Mouse (Mus musculus) megakaryocyte, adult 5-6 weeks (primary cell): ENCODE measurements around the gene Sytl1. TPM values are rescaled to one million over a fixed set of nuclear protein-coding genes. Genes with fewer than 3 reads are reported as not detected.
A peak's percentile ranks its signal among the peaks of the same experiment; 100 is the strongest.

ENCODE experiments used
- ATAC-seq: 2 replicates; pipeline ENCODE4 v1.8.0; 2016; ENCODE audit warnings: mild to moderate bottlenecking, inconsistent platforms; ENCODE audit not compliant: poor library complexity, severe bottlenecking
- total RNA-seq, 2 experiments: library from RNA; stranded (forward) in 1 of 2; stranded (reverse) in 1 of 2; fragments of 153-499, 151-499 nt in 1 of 2; fragments of 221-1000, 200-1000 nt in 1 of 2; gene quantifications; 2 replicates each; pipeline versions ENCODE4 v1.2.3 to v1.2.4; 2015 to 2017

The Sytl1 gene
- total RNA-seq, 2 experiments from 2014 or later, result 1.9 to 3.7 TPM

GRCm38 (mm10) chr4:133281513-133281912 lies 18.6 kb upstream of the Sytl1 start:
- ATAC-seq, result no peak

- ATAC-seq, result no peak
These were observed 15.6 kb upstream of the Sytl1 start for GRCm38 (mm10) chr4:133278482-133278881.

DNA sequence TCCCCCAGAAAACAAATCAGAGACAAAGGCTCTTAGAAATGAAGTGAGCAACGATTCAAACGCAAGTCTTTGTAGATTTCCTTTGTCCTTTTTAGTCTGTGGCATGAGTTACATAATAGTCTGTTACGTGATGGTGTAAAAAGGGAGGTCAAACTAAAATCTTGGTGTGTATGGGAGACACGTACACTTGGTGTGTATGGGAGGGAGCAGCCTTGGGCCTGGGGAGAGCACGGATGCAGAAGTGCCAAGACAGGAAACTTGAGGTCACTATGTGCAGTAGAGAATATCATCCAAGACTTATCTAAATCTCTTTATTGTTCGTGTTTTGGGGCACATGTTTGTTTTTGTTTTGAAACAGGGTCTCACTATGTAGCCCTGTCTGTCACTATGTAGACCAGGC lies 15.2 kb upstream of the Sytl1 start:
- ATAC-seq, result no peak

GRCm38 (mm10) chr4:133277104-133278026 lies 14.5 kb upstream of the Sytl1 start, which contains the start of gene Tmem222:
TSS of gene Tmem222 (minus strand) at chr4:133277792.
- ATAC-seq, result peak; percentile 95

GRCm38 (mm10) chr4:133270929-133271328 lies 8.0 kb upstream of the Sytl1 start:
- no peak for ATAC-seq

GRCm38 (mm10) chr4:133269596-133269995 lies 6.7 kb upstream of the Sytl1 start:
- no peak for ATAC-seq

- no peak for ATAC-seq
These were observed 6.0 kb upstream of the Sytl1 start for GRCm38 (mm10) chr4:133268931-133269330.

GRCm38 (mm10) chr4:133266248-133266880 lies 3.5 kb upstream of the Sytl1 start:
- ATAC-seq, result no peak

DNA sequence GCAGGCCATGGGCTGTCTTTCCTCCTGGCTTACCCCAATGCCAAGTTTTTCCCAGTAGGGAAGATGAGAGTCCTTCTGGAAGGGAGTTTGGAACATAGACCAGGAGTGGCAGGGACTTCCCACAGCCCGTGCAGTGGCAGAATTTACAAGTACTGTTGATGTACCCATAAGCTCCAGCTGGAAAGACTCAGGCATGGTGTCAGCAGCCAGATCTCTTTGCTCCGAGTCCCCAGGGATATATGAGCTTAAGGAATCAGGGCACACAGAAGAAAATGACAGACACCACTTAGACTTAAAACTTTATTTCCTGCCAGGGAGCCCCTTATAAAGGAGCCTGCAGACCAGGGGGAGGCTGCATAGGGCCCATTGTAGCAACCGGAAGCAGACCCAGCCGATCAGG lies 2.8 kb upstream of the Sytl1 start:
- ATAC-seq, result no peak

DNA sequence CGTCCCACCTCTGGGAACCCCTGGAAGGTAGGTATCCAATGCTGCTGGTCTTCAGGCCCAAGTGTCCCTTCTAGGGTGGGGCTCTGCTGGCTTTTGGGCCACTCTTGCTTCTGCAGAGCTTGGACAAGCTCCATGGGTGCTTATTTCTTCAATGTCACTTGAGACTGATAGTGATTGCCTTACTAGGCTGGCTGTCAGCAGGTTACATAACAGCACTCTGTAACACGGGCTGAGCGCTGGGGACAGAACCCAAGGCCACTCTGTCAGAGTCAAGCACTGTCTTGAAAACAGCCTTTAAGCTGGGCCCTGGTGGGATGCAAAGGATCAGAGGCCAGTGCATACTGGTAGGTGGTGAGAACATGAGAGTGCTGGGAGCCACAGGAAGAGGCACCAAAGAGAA lies 2.4 kb upstream of the Sytl1 start:
- no peak for ATAC-seq

- no peak for ATAC-seq
These were observed 1.6 kb upstream of the Sytl1 start for GRCm38 (mm10) chr4:133264559-133264958.

DNA sequence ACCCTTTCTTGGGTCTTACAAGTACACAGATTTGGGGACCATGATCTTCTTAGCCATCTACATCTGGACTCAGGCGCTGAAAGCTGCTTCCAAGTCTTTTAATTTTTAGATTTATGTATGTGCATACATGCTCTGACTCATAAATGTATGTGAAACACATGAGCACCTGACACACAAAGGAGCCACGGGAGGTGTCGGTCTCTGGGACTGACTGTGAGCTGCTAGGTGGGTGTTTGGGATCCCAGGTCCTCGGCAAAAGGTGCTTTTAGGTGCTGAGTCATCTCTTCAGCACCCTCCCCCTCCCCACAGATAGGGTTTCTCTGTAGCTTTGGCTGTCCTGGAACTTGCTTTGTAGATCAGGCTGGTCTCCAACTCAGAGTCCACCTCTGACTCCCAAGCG lies 843 bp upstream of the Sytl1 start:
- ATAC-seq, result no peak

- peak; percentile 33 for ATAC-seq
These were observed 543 bp downstream of the Sytl1 start for GRCm38 (mm10) chr4:133262375-133262765.

- peak; percentile 69 for ATAC-seq
These were observed 1.1 kb downstream of the Sytl1 start for GRCm38 (mm10) chr4:133261641-133262374.

DNA sequence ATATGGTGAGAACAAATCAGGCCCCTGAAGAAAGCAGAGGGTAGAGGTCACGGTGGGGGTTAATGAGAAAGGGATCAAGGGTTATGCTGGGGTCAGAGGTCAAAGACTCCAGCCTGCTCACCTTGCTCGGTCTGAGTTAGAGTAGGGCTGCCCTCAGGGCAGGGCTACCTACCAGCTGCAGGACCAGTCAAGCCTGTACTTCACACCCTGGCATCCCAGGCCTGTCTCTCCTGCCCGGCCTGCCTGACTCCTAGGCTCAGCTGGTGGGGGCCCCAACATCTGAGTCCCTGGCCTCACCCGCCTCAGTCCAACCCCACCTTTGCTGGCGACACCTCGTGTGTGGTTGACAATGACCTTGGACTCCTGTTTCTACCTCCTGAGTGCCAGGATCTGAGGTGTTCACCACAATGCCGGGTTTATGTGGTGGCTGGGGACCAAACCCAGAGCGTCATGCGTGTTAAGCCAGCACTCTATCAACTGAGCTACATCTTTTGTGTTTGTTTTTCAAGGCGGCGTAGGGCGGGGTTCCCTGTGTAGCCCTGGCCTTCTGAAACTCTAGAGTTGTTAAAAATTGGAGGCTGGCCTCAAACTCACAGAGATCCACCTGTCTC lies 5.0 kb downstream of the Sytl1 start:
- ATAC-seq, result no peak

DNA sequence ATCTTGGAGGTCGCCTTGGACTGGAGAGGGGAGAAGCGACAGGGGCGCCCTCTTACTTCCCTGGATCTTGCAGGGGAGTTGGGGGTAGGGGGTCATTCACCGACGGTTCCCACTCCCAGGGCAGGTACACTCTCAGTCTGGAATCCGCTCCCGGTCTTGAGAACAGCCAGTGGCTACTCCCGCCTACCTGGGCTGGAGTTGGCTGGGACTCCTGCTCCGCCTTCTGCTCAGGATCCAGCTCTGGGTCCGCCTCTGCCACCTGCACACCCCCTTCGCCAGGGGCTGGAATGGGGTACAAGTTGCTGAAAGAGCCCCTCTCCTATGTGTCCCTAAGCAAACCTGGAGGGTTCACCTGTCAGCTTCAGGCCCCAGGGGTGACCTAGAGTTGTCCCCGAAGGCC lies 5.7 kb downstream of the Sytl1 start:
- no peak for ATAC-seq

- ATAC-seq, result no peak
These were observed 6.1 kb downstream of the Sytl1 start for GRCm38 (mm10) chr4:133256820-133257219.

DNA sequence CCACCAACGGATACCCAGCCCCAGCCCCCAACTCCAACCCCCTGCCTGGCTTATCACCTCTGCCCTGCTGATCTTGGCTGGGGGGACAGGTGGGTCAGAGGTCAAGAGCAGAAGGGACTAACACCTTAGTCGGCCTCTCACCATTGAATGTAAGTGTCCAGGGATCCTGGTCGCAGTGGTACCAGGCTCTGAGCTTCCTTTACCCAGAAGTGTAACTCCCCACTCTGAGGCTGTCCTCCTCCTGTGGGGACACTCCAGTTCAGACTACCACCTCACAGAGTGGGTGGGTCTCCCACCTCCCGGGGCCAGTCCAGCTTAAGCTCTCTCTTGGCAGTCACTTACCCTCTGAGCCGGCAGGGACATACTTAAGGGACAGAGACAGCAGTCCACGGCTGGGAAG lies 7.5 kb downstream of the Sytl1 start:
- no peak for ATAC-seq

DNA sequence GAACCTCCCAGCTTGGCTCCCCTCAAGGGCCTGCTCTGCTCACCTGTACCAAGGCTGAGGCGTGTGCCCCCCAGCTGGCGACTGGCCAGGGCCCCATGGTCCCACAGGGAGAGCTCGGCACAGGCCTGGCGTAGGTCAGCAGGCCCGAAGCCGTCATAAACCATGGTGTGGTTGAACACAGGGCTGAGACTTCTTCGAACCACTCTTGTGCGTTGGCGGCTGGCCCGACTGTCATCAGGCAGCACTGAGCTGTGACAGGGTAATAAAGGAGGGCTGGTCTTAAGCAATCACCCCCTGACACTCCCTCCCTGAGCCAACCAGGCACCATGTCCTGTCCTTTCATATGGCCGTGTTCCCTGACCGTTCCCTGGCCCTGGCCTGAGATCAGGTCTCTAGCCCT lies 9.5 kb downstream of the Sytl1 start:
- ATAC-seq, result no peak

DNA sequence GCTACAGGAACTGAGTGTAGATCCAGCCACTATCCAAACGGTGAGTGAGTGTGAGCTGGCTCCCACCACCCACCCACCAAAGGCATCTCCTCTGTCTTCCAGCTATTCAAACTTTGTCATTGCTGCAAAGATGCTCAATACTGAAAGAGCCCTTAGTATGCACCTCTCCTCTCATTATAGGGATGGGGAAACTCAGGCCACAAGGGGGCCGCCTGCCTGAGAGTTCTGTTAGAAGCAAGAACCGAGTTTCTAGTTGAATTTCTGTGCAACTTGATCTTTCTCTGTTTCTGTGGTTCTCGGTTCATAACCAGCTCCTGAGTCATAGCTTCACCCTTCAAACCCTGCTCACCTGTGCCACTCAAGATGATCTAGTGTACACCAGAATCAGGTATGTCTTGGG lies 10.8 kb downstream of the Sytl1 start:
- ATAC-seq, result no peak

- no peak for ATAC-seq
These were observed 11.7 kb downstream of the Sytl1 start for GRCm38 (mm10) chr4:133251214-133251613.
